Mouse (Mus musculus) intestine, postnatal 0 days (tissue): ENCODE results near the gene Csrnp2. TPM values are rescaled to one million over a fixed set of nuclear protein-coding genes. Genes with fewer than 3 reads are reported as not detected.
A peak's percentile ranks its signal among the peaks of the same experiment; 100 is the strongest.
"Not testable (repeated sequence)": the region's sequence is repeated elsewhere in the genome, so short reads cannot be mapped to it uniquely, and the experiment has no call there.

Source experiments
- ATAC-seq: fragments of 200-750 bp; cut with Nextera tagmentation; 2 replicates; pipeline ENCODE4 v1.8.0; 2017; ENCODE audit warnings: mild to moderate bottlenecking, moderate TSS enrichment, moderate library complexity
- H3K27ac ChIP-seq: fragments of 300-500 bp; sonication (generic); 2 replicates; pipeline ENCODE4 v1.5.1; 2014; ENCODE audit warnings: mild to moderate bottlenecking, low read depth, low read length, moderate library complexity
- H3K27me3 ChIP-seq: fragments of 300-500 bp; sonication (generic); replicated peaks from 2 replicates; pipeline ENCODE4 v1.6.1; 2014; ENCODE audit warnings: low read length, mixed read lengths; ENCODE audit not compliant: control insufficient read depth, insufficient read depth
- H3K36me3 ChIP-seq: fragments of 300-500 bp; sonication (generic); 2 replicates; pipeline ENCODE4 v1.6.1; 2014; ENCODE audit warnings: mild to moderate bottlenecking, moderate library complexity; ENCODE audit not compliant: control insufficient read depth, insufficient read depth
- H3K4me1 ChIP-seq: fragments of 300-500 bp; sonication (generic); replicated peaks from 2 replicates; pipeline ENCODE4 v1.6.1; 2014; ENCODE audit warnings: antibody characterized with exemption, low read length, mixed read lengths; ENCODE audit not compliant: control insufficient read depth, insufficient read depth
- H3K4me2 ChIP-seq: fragments of 300-500 bp; sonication (generic); replicated peaks from 2 replicates; pipeline ENCODE4 v1.6.1; 2014; ENCODE audit warnings: low read depth, mild to moderate bottlenecking, moderate library complexity
- H3K4me3 ChIP-seq: fragments of 300-500 bp; sonication (generic); 2 replicates; pipeline ENCODE4 v1.5.1; 2014; ENCODE audit warnings: low read depth, low read length
- H3K9ac ChIP-seq: fragments of 300-500 bp; sonication (generic); 2 replicates; pipeline ENCODE4 v1.6.1; 2014; ENCODE audit warnings: mild to moderate bottlenecking, low read depth, low read length
- H3K9me3 ChIP-seq: fragments of 300-500 bp; sonication (generic); 2 replicates; pipeline ENCODE4 v1.6.1; 2016; ENCODE audit warnings: mixed run types; ENCODE audit not compliant: control insufficient read depth
- CTCF ChIP-seq: sonication (generic); IDR thresholded peaks from 2 replicates; pipeline ENCODE4 v1.5.1; 2016; ENCODE audit warnings: low read depth, mild to moderate bottlenecking, control low read depth, antibody characterized with exemption, moderate library complexity
- WGBS: fragments of 180-500 bp; shearing (Covaris S2); extraction: QIAGEN DNeasy Blood & Tissue Kit; methylation state at CpG from one replicate; pipeline ENCODE4 v1.1.7; 2014; 5-methylcytosine and 5-hydroxymethylcytosine counted together
- polyA plus RNA-seq: library from polyadenylated mRNA; unstranded; fragments of >200 nt; fragmentation: Nextera tagmentation; extraction: Ambion mirVana; gene quantifications from 2 replicates; pipeline ENCODE4 v1.2.1, GENCODE M21; 2015

The Csrnp2 gene
- polyA plus RNA-seq, 1 experiment from 2014 or later: 3.1 TPM

DNA sequence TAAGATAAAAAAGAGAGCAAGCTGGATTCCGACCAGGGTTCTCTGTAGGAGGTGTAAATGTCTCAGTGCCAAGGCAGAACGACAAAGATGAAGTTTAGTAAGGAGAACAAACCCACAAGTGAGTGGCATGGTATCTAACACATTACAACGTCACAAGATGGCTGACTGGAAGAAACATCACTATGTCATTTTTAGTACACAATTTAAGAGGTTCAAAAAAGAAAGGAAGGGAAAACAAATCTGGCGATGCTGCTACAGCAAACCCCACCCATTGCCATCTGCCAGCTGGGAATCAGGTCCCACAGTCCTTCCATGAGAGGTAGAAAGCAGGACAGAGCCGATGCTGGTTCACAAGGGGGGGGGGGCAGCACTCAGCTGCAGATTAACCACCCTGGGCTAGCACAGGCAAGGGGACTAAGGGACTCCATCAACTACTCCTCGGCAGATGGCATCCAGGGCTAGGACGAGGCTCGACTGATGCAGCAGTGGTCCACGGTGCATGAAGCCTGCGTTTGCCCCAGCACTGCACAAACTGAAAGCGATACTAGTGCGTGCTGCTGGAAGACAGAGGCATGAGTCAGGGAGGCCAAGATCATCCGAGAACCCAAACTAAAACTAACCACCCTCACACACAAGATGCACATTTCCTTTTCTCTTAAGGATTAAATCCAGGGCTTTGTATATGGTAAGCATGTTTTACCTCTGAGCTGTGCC lies 13.3 kb upstream of the Csrnp2 start:
- peaks cover 47% of the 10 kb centered on the region for H3K36me3 ChIP-seq
- no peak for ATAC-seq
- no peak overlapping the region for H3K9ac ChIP-seq
- H3K4me2 ChIP-seq: no peak overlapping the region
- H3K9me3 ChIP-seq: no peaks in the 10 kb centered on the region
- no peak overlapping the region for H3K27ac ChIP-seq
- no peaks in the 10 kb centered on the region for H3K4me1 ChIP-seq
- 94% methylated on average over 13 of the region's 13 CpGs for WGBS
- H3K27me3 ChIP-seq: no peaks in the 10 kb centered on the region
- TF ChIP-seq CTCF: no peak
- H3K4me3 ChIP-seq: no peak overlapping the region

DNA sequence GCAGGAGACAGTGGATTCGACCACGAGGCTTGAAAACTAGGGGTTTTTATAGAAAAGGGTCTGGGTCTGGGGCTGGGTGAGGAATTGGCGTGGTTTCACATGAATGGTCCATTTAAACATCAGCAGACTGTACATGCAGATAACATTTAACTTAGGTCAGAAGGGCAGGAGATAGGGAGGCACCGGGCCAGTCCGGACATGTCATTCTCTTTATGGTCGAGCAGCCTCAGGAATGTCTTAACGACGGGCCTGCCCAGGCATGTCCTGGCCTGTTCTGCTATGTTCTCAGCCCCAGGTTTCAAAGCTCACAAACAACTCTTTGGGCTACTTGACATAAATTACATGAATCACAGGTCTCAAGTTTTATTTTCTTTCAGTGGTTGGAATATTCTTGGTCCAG lies 4.2 kb upstream of the Csrnp2 start:
- not testable (repeated sequence) for H3K36me3 ChIP-seq, H3K9me3 ChIP-seq, H3K4me1 ChIP-seq, H3K4me3 ChIP-seq, ATAC-seq, H3K27ac ChIP-seq, H3K27me3 ChIP-seq, H3K9ac ChIP-seq, H3K4me2 ChIP-seq
- whole genome bisulfite sequencing: 64% methylated on average over 8 of the region's 8 CpGs

DNA sequence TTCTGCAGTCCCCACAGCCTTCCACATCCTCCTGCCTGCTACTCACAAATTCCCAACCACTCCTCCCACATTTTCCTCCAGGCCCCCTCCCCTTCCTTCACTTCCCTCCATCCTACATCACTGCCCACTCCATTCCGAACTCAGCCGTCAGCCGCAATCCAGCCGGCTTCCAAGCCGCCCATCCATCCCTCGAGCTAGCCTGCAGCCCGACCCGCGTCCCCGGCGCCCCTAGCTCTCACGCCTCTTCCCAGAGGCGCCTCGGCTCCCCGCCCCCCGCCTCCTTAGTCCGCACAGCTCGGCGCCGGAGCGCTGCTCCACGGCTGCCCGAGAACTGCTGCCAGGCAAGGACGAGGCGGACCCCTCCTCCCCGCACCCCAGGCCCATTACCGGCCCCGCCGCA lies 641 bp downstream of the Csrnp2 start:
- H3K9me3 ChIP-seq: no peaks in the 10 kb centered on the region
- peak; percentile 50 for ATAC-seq
- H3K27me3 ChIP-seq: no peaks in the 10 kb centered on the region
- H3K36me3 ChIP-seq: no peaks in the 10 kb centered on the region
- H3K9ac ChIP-seq: peak overlapping the region; percentile 74
- H3K4me2 ChIP-seq: peak overlapping the region; percentile 100
- H3K4me3 ChIP-seq: peak overlapping the region; percentile 76
- WGBS: under 1% methylated on average over 29 of the region's 29 CpGs
- TF ChIP-seq CTCF: no peak
- peaks cover 7% of the 10 kb centered on the region; the same call in 1 of the 2 replicates for H3K4me1 ChIP-seq
- peak overlapping the region; percentile 62; the same call in 1 of the 2 replicates for H3K27ac ChIP-seq

DNA sequence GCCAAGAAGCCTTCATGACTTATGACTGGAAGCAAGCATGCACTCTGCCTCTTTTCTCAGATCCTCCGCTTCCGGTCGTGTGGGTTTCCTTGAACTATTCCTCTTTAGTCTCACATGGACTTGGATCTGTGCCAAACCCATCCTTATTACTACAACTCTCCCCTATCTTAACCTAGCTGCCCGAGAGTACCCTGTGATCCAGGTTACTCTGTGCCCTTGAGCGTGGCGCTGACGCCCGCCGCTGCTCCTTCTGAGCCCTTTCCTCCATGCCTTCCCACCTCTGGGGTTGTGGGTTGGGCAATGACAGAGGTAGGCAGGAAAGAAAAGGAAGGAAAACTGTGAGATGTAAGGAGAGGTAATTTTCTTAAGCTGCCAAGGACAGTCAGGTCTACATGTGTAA lies 3.3 kb downstream of the Csrnp2 start:
- H3K9me3 ChIP-seq: no peaks in the 10 kb centered on the region
- H3K27me3 ChIP-seq: no peaks in the 10 kb centered on the region
- H3K4me2 ChIP-seq: peak overlapping the region; percentile 35; the same call in 1 of the 2 replicates
- H3K4me1 ChIP-seq: peaks cover 7% of the 10 kb centered on the region; the same call in 1 of the 2 replicates
- H3K4me3 ChIP-seq: no peak overlapping the region
- H3K36me3 ChIP-seq: peaks cover 12% of the 10 kb centered on the region; the same call in 1 of the 2 replicates
- H3K27ac ChIP-seq: no peak overlapping the region
- TF ChIP-seq CTCF: no peak
- ATAC-seq: peak; percentile 36; the same call in 1 of the 2 replicates
- H3K9ac ChIP-seq: no peak overlapping the region
- 31% methylated on average over 9 of the region's 9 CpGs for WGBS

DNA sequence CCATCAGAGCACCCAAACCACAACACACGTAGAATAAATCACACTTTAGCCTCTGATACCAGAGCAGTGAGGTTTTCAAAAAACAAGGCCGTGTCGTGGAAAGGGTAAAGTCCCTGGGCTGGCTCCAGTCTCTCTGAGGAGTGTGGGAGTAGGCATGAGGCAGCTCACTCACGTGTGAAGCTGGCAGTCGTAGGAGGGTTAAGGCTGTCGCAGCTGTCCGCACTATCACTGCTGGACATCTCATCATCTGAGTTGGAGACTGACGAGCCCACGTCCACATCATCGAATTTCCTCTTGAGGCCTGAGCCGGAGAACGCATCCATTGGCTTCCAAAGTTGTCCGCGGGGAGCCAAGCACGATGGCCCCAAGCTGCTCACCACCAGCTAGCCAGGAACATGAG lies 6.0 kb downstream of the Csrnp2 start:
- H3K4me1 ChIP-seq: peaks cover 7% of the 10 kb centered on the region; the same call in 1 of the 2 replicates
- H3K36me3 ChIP-seq: peaks cover 24% of the 10 kb centered on the region
- no peak overlapping the region for H3K4me2 ChIP-seq
- no peaks in the 10 kb centered on the region for H3K9me3 ChIP-seq
- no peak overlapping the region for H3K27ac ChIP-seq
- no peak overlapping the region for H3K9ac ChIP-seq
- H3K27me3 ChIP-seq: no peaks in the 10 kb centered on the region
- H3K4me3 ChIP-seq: no peak overlapping the region
- TF ChIP-seq CTCF: no peak
- no peak for ATAC-seq
- 90% methylated on average over 15 of the region's 15 CpGs for WGBS

DNA sequence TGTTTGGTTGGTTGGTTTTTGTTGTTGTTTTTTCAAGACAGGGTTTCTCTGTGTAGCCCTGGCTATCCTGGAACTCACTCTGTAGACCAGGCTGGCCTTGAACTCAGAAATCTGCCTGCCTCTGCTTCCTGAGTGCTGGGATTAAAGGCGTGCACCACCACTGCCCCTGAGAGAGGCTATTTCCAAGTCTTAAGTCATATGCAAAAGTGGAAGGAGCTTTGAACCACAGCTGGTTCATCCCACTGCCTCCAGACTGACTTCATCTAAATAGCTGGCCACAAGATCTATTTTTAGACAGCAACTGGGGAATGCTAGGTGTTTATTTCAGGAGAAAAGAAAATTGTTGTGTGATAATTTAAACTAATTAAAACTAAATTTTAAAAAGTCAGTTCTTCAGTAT lies 7.0 kb downstream of the Csrnp2 start:
- WGBS: 86% methylated on average over 1 of the region's 1 CpGs
- H3K27ac ChIP-seq: not testable (repeated sequence)
- peaks cover 30% of the 10 kb centered on the region for H3K36me3 ChIP-seq

DNA sequence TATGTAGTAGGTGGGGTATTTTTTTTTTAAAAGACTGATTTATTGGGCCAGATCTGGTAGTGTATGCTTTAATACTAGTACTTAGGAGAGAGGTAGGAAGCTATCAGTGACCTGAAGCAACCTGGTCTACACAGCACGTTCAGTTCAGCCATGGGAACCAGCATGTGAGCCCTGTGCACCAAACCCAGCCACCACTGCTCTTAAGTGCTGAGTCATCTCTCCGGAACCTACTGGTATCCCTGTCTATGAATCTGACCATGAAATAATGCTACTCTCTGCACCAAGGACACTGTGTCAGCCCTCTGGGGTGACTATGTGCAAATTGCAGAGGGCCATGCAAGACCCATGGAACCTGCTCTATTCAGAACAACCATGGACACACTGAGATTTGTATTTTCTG lies 8.2 kb downstream of the Csrnp2 start:
- Histone ChIP-seq H3K36me3 (peaks cover 42% of the 10 kb centered on the region), H3K4me1 (peaks cover 7% of the 10 kb centered on the region; the same call in 1 of the 2 replicates), H3K27ac (no peak overlapping the region), H3K4me2 (no peak overlapping the region), H3K27me3 (no peaks in the 10 kb centered on the region), H3K9ac (no peak overlapping the region), H3K4me3 (no peak overlapping the region), H3K9me3 (no peaks in the 10 kb centered on the region)
- ATAC-seq: no peak
- 74% methylated on average over 2 of the region's 2 CpGs for WGBS
- no peak for TF ChIP-seq CTCF

More for the DNA sequence above, 7.0 kb downstream of the Csrnp2 start:
- H3K4me2 ChIP-seq, H3K27me3 ChIP-seq, H3K4me1 ChIP-seq, ATAC-seq, H3K9me3 ChIP-seq, H3K4me3 ChIP-seq, H3K9ac ChIP-seq: not testable (repeated sequence)
